Mouse (Mus musculus) heart, embryonic 11.5 days (tissue): ENCODE data around the gene Xpot. TPM values are rescaled to one million over a fixed set of nuclear protein-coding genes. Genes with fewer than 3 reads are reported as not detected.

Source experiments
- ATAC-seq: fragments of 200-750 bp; cut with Nextera tagmentation; replicated peaks from 2 replicates; pipeline ENCODE4 v1.8.0; 2017; ENCODE audit warnings: moderate library complexity; ENCODE audit not compliant: insufficient number of reproducible peaks, low FRiP score, low TSS enrichment
- H3K27ac ChIP-seq: fragments of 300-500 bp; sonication (generic); 2 replicates; pipeline ENCODE4 v1.5.1; 2014; ENCODE audit warnings: mild to moderate bottlenecking, low read depth, low read length
- H3K27me3 ChIP-seq: fragments of 300-500 bp; sonication (generic); 2 replicates; pipeline ENCODE4 v1.6.1; 2014; ENCODE audit warnings: mild to moderate bottlenecking, low read length, mixed read lengths; ENCODE audit not compliant: control insufficient read depth, insufficient read depth
- H3K36me3 ChIP-seq: fragments of 300-500 bp; sonication (generic); 2 replicates; pipeline ENCODE4 v1.6.1; 2014; ENCODE audit warnings: mild to moderate bottlenecking, low read length, moderate library complexity, mixed read lengths; ENCODE audit not compliant: control insufficient read depth, insufficient read depth
- H3K4me1 ChIP-seq: fragments of 300-500 bp; sonication (generic); 2 replicates; pipeline ENCODE4 v1.6.1; 2014; ENCODE audit warnings: low read length; ENCODE audit not compliant: control insufficient read depth, insufficient read depth
- H3K4me2 ChIP-seq: fragments of 300-500 bp; sonication (generic); 2 replicates; pipeline ENCODE4 v1.6.1; 2014; ENCODE audit warnings: mild to moderate bottlenecking, moderate library complexity
- H3K4me3 ChIP-seq: fragments of 300-500 bp; sonication (generic); 2 replicates; pipeline ENCODE4 v1.5.1; 2014; ENCODE audit warnings: low read depth, low read length
- H3K9ac ChIP-seq: fragments of 300-500 bp; sonication (generic); 2 replicates; pipeline ENCODE4 v1.6.1; 2014; ENCODE audit warnings: mild to moderate bottlenecking, low read depth, low read length, moderate library complexity
- H3K9me3 ChIP-seq: fragments of 300-500 bp; sonication (generic); replicated peaks from 2 replicates; pipeline ENCODE4 v1.6.1; 2016; ENCODE audit warnings: low read length; ENCODE audit not compliant: control insufficient read depth
- WGBS: fragments of 180-500 bp; shearing (Covaris S2); extraction: QIAGEN DNeasy Blood & Tissue Kit; methylation state at CpG from one replicate; pipeline ENCODE4 v1.1.7; 2014; ENCODE audit not compliant: insufficient replicate concordance; 5-methylcytosine and 5-hydroxymethylcytosine counted together
- polyA plus RNA-seq: library from polyadenylated mRNA; unstranded; fragments of >200 nt; fragmentation: Nextera tagmentation; extraction: Ambion mirVana; gene quantifications from 2 replicates; pipeline ENCODE4 v1.2.1, GENCODE M21; 2014

The Xpot gene
- polyA plus RNA-seq, 1 experiment from 2014 or later, result 35.3 TPM

- Histone ChIP-seq H3K9me3 (no peaks in the 10 kb centered on the region), H3K4me3 (peak within 1 kb of the TSS; percentile 94), H3K9ac (peak within 1 kb of the TSS; percentile 90), H3K27me3 (no peaks in the 10 kb centered on the region), H3K4me1 (peaks cover 8% of the 10 kb centered on the region), H3K36me3 (peaks cover 13% of the 10 kb centered on the region; the same call in 1 of the 2 replicates), H3K4me2 (peak within 1 kb of the TSS; percentile 74), H3K27ac (peak within 1 kb of the TSS; percentile 86)
- under 1% methylated on average over 56 of the region's 58 CpGs for WGBS
- peak; percentile 95 for ATAC-seq
Observed at GRCm38 (mm10) chr10:121586675-121587370, 39.3 kb downstream of the Xpot start, which contains the start of gene Tbk1. Gene Tbk1, minus strand, starts transcription at chr10:121586787.

DNA sequence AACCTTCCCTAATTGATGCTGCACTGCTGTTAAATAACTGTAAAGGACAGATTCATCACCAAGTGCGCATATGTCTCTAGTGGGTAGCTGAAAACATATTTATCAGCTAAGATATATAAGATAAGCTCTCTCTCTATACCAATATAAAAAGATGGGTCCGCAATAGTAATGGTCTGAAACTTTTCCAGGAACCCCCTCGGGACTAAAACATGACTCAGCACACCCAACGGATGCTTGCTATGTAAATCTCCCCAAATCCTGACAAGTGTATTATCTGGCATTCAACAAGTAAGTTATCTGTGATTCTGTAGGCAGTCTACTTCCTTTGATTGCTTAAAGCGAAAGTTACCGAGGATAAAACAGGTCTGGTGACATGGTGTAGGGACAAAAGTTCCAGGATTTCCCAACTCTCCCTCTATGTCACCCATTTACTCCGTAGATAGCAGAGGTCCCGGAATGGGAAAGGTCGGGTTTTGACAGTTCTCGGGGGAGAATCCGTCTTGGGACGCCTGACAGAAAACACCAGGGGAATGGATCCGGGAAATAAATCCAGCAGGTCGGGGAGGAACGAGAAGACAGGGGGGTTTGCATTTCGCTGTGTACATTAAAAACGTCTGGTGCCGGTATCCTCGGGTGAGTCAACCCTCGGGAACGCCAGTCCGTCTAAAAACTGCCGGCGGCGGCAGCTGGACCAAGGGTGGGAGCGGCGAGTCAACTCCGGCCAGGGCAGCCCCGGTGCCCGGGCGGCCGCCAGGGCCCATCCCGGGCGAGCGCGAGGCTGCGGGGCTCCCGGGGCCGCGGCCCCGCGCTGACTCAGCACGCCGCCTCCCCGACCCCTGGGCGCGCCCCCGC is 40.1 kb downstream of the Xpot start:
- Histone ChIP-seq H3K27ac (peak overlapping the region; percentile 86), H3K9ac (peak overlapping the region; percentile 90), H3K36me3 (peaks cover 12% of the 10 kb centered on the region; the same call in 1 of the 2 replicates), H3K27me3 (no peaks in the 10 kb centered on the region), H3K4me3 (peak overlapping the region; percentile 94), H3K9me3 (no peaks in the 10 kb centered on the region), H3K4me1 (peaks cover 8% of the 10 kb centered on the region), H3K4me2 (peak overlapping the region; percentile 74)
- 3% methylated on average over 42 of the region's 48 CpGs for WGBS
- peak; percentile 69 for ATAC-seq

DNA sequence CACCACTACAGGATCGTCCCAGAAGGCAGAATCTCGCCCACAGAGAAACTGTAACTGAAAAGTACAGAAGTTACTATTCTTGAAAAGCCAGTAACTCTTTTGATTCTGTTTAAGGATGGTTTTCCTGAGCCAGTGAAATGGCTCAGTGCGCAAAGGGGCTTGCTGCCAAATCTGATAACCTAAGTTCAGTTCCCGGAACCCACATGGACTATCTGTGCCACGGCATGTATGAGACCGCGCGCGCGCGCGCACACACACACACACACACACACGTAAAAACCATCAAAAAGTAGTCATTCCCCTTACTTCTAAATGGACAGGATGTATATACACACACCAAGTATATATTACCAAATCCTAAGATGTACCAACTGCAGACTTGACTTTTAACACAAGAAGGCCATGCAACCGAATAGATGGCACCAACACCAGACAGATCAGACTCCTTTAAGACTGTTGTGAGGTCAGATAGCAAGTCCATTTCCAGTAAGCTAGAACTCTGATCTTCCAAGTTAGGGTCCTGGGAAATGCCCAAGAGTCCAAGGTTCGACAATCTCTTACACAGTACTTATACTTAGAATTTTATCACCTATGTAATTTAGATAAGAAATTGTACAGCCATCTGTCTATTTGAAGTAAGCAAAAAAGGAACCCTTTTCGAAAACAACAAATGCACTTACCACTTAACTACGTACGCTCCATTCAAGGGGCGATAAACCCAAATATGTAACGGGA is 40.9 kb downstream of the Xpot start:
- peak overlapping the region; percentile 94 for H3K4me3 ChIP-seq
- peaks cover 13% of the 10 kb centered on the region; the same call in 1 of the 2 replicates for H3K36me3 ChIP-seq
- H3K27me3 ChIP-seq, result no peaks in the 10 kb centered on the region
- no peaks in the 10 kb centered on the region for H3K9me3 ChIP-seq
- H3K4me1 ChIP-seq, result peaks cover 8% of the 10 kb centered on the region
- H3K27ac ChIP-seq, result no peak overlapping the region
- ATAC-seq, result no peak
- 78% methylated on average over 20 of the region's 20 CpGs for WGBS
- H3K4me2 ChIP-seq, result peak overlapping the region; percentile 74
- peak overlapping the region; percentile 90 for H3K9ac ChIP-seq

GRCm38 (mm10) chr10:121584033-121584432 is 42.1 kb downstream of the Xpot start:
- Histone ChIP-seq H3K9me3 (no peaks in the 10 kb centered on the region), H3K4me2 (no peak overlapping the region), H3K27me3 (no peaks in the 10 kb centered on the region), H3K36me3 (peaks cover 13% of the 10 kb centered on the region; the same call in 1 of the 2 replicates), H3K4me1 (peaks cover 8% of the 10 kb centered on the region), H3K27ac (no peak overlapping the region), H3K4me3 (no peak overlapping the region), H3K9ac (no peak overlapping the region)
- 91% methylated on average over 10 of the region's 10 CpGs for WGBS
- no peak for ATAC-seq

DNA sequence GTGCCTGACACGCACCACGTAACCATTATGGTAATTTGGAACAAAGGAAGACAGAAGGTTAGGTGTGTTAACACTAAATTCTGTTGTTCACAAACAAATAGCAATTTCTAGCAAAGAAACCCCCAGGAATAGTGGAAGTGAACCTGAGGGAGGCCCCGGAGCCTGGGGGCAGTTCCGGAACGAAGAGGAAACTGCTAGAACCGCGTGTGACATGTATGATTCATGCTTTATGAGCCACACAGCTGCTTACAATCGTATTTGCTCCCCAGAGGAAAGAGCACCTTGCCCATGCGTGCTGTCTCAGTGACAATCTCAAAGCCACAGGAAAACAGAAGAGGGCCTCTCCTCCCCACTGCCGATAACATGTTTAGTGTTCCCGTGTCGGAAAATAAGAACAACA is 43.1 kb downstream of the Xpot start:
- ATAC-seq, result no peak
- Histone ChIP-seq H3K4me2 (no peak overlapping the region), H3K4me1 (peaks cover 8% of the 10 kb centered on the region), H3K36me3 (peaks cover 17% of the 10 kb centered on the region; the same call in 1 of the 2 replicates), H3K27me3 (no peaks in the 10 kb centered on the region), H3K27ac (no peak overlapping the region), H3K4me3 (no peak overlapping the region), H3K9ac (no peak overlapping the region), H3K9me3 (no peaks in the 10 kb centered on the region)
- WGBS, result 91% methylated on average over 12 of the region's 12 CpGs

- Histone ChIP-seq H3K9me3 (no peaks in the 10 kb centered on the region), H3K4me3 (no peak overlapping the region), H3K27ac (no peak overlapping the region), H3K4me1 (peaks cover 8% of the 10 kb centered on the region), H3K27me3 (no peaks in the 10 kb centered on the region), H3K4me2 (no peak overlapping the region), H3K9ac (no peak overlapping the region), H3K36me3 (peaks cover 17% of the 10 kb centered on the region; the same call in 1 of the 2 replicates)
- WGBS, result 89% methylated on average over 8 of the region's 8 CpGs
- ATAC-seq, result no peak
Observed at GRCm38 (mm10) chr10:121582287-121582686, 43.8 kb downstream of the Xpot start.

- H3K9ac ChIP-seq, result no peak overlapping the region
- WGBS, result 87% methylated on average over 6 of the region's 6 CpGs
Observed at GRCm38 (mm10) chr10:121581405-121581804, 44.7 kb downstream of the Xpot start.

DNA sequence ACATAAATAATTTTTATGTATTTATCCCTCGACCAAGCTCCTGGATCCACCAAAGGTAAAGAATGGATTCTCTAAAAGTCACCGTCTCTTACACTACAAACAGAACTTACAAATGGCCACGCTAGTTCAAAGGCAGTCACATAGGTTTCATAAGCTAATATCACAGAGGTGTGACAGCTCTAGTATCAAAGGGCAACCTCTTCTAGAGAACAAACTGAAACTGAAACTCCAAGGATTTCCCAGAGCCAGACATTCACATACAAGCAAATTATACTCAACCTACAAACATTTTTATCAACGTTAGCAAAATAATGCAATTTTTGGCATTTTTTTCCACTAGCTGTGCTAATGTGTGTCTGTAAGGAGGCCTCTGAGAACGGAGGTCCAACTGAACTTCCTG is 45.8 kb downstream of the Xpot start:
- WGBS, result 95% methylated on average over 5 of the region's 5 CpGs
- H3K9ac ChIP-seq, result no peak overlapping the region
- peaks cover 4% of the 10 kb centered on the region for H3K4me1 ChIP-seq
- H3K27me3 ChIP-seq, result no peaks in the 10 kb centered on the region
- no peak overlapping the region for H3K27ac ChIP-seq
- no peak for ATAC-seq
- H3K4me3 ChIP-seq, result no peak overlapping the region
- no peak overlapping the region for H3K4me2 ChIP-seq
- no peaks in the 10 kb centered on the region for H3K9me3 ChIP-seq
- H3K36me3 ChIP-seq, result peaks cover 20% of the 10 kb centered on the region

More at GRCm38 (mm10) chr10:121581405-121581804, 44.7 kb downstream of the Xpot start:
- Histone ChIP-seq H3K4me3 (no peak overlapping the region), H3K4me1 (peaks cover 8% of the 10 kb centered on the region), H3K36me3 (peaks cover 17% of the 10 kb centered on the region; the same call in 1 of the 2 replicates), H3K4me2 (no peak overlapping the region), H3K27ac (no peak overlapping the region), H3K9me3 (no peaks in the 10 kb centered on the region), H3K27me3 (no peaks in the 10 kb centered on the region)
- ATAC-seq, result no peak
